Mouse (Mus musculus) limb, embryonic 12.5 days (tissue): ENCODE results near the gene Unc50. TPM values are rescaled to one million over a fixed set of nuclear protein-coding genes. Genes with fewer than 3 reads are reported as not detected.
A peak's percentile ranks its signal among the peaks of the same experiment; 100 is the strongest.

Source experiments
- ATAC-seq: fragments of 200-750 bp; cut with Nextera tagmentation; 2 replicates; pipeline ENCODE4 v1.8.0; 2017; ENCODE audit warnings: low read depth, moderate TSS enrichment; ENCODE audit not compliant: insufficient number of reproducible peaks, insufficient read depth, low FRiP score, low TSS enrichment
- H3K27ac ChIP-seq: fragments of 300-500 bp; sonication (generic); 2 replicates; pipeline ENCODE4 v1.5.1; 2016; ENCODE audit warnings: mild to moderate bottlenecking, moderate library complexity
- H3K27me3 ChIP-seq: fragments of 300-500 bp; sonication (generic); 2 replicates; pipeline ENCODE4 v1.6.1; 2016; ENCODE audit warnings: mild to moderate bottlenecking, moderate library complexity
- H3K36me3 ChIP-seq: fragments of 300-500 bp; sonication (generic); 2 replicates; pipeline ENCODE4 v1.6.1; 2016; ENCODE audit warnings: mild to moderate bottlenecking, moderate library complexity
- H3K4me1 ChIP-seq: fragments of 300-500 bp; sonication (generic); replicated peaks from 2 replicates; pipeline ENCODE4 v1.6.1; 2016
- H3K4me2 ChIP-seq: fragments of 300-500 bp; sonication (generic); 2 replicates; pipeline ENCODE4 v1.6.1; 2016; ENCODE audit warnings: mild to moderate bottlenecking, moderate library complexity
- H3K4me3 ChIP-seq: fragments of 300-500 bp; sonication (generic); replicated peaks from 2 replicates; pipeline ENCODE4 v1.5.1; 2016; ENCODE audit warnings: mild to moderate bottlenecking
- H3K9ac ChIP-seq: fragments of 300-500 bp; sonication (generic); replicated peaks from 2 replicates; pipeline ENCODE4 v1.6.1; 2016; ENCODE audit warnings: mild to moderate bottlenecking, moderate library complexity
- H3K9me3 ChIP-seq: fragments of 300-500 bp; sonication (generic); 2 replicates; pipeline ENCODE4 v1.6.1; 2016; ENCODE audit warnings: mild to moderate bottlenecking, moderate library complexity
- WGBS: fragments of 180-500 bp; shearing (Covaris S2); methylation state at CpG from one replicate; pipeline ENCODE4 v1.1.7; 2016; 5-methylcytosine and 5-hydroxymethylcytosine counted together
- polyA plus RNA-seq: library from polyadenylated mRNA; unstranded; fragments of >200 nt; fragmentation: Nextera tagmentation; extraction: Ambion mirVana; gene quantifications from 2 replicates; pipeline ENCODE4 v1.2.1, GENCODE M21; 2016

The Unc50 gene
- polyA plus RNA-seq = 110 and 123 TPM in 2 replicates

- Histone ChIP-seq H3K4me2 (peak within 1 kb of the TSS; percentile 74), H3K36me3 (peaks cover 54% of the 10 kb centered on the region), H3K27me3 (no peaks in the 10 kb centered on the region), H3K27ac (0 out of 2 replicates have a peak within 1 kb of the TSS, but pooled peaks have one; percentile 46), H3K4me1 (peaks cover 26% of the 10 kb centered on the region), H3K9ac (peak within 1 kb of the TSS; percentile 74), H3K4me3 (peak within 1 kb of the TSS; percentile 83), H3K9me3 (no peaks in the 10 kb centered on the region)
- ATAC-seq = peak; percentile 97
- WGBS = 4% methylated on average over 57 of the region's 57 CpGs
Measured at GRCm38 (mm10) chr1:37429366-37430296, at the start of gene Unc50, which contains the start of gene Coa5. Gene Unc50, plus strand, starts transcription at chr1:37430139. Gene Coa5, minus strand, starts transcription at chr1:37430103.

DNA sequence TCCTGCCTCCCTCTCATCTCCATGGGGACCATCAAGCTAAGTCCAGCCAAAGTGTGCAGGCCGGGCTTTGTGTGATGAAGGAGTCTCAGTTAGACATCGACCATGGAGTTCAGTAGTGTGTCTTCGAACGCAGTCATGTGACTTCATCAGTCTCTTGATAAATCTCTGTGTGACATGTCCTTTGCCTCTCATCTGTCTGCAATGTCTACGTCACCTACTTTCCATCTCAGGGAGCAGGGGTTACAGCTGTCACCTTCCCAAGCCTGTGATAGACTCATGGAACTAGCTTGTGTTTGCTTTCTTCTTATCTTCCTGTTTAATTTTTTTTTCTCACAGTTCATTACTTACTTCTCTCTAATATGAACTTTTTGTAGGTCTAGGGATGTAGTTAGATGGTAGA is 49.0 kb upstream of the Unc50 start:
- H3K4me2 ChIP-seq = no peak overlapping the region
- WGBS = 80% methylated on average over 5 of the region's 5 CpGs
- no peak overlapping the region for H3K9ac ChIP-seq
- no peak for ATAC-seq
- no peak overlapping the region for H3K27ac ChIP-seq
- peaks cover 20% of the 10 kb centered on the region for H3K36me3 ChIP-seq
- no peaks in the 10 kb centered on the region for H3K4me1 ChIP-seq
- no peaks in the 10 kb centered on the region for H3K9me3 ChIP-seq
- H3K27me3 ChIP-seq = no peaks in the 10 kb centered on the region
- H3K4me3 ChIP-seq = no peak overlapping the region

GRCm38 (mm10) chr1:37384304-37384703 is 45.6 kb upstream of the Unc50 start:
- H3K27me3 ChIP-seq = no peaks in the 10 kb centered on the region
- H3K9me3 ChIP-seq = no peaks in the 10 kb centered on the region
- no peaks in the 10 kb centered on the region for H3K4me1 ChIP-seq
- ATAC-seq = no peak
- H3K36me3 ChIP-seq = peaks cover 18% of the 10 kb centered on the region
- no peak overlapping the region for H3K4me3 ChIP-seq
- H3K9ac ChIP-seq = no peak overlapping the region
- 87% methylated on average over 3 of the region's 3 CpGs for WGBS
- H3K4me2 ChIP-seq = no peak overlapping the region
- H3K27ac ChIP-seq = no peak overlapping the region

DNA sequence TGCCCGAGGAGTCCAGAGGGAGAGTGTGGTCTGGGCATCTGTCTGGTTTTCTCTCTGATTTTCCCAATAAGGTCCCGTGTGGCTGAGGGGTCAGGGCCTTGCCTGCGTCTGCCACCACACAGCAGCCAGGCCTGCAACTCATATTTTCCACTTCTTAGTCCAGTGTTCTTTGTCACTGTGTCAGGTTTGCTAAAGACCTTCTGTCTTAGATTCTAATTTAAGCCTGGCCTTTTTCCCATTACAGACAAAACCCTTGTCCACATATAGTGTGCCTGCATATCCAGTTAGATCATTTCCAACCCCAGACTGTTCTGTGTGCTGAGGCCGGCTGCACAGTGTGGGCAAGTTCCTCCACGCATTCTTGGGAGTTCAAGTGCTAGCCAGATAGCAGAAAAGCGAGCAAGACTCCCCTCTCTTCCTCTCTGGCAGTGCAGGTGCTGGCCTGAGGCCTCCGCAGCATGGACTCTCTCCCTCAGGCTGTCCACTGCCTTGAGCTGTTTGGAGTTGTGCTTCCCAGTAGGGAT is 43.4 kb upstream of the Unc50 start:
- Histone ChIP-seq H3K4me2 (no peak overlapping the region), H3K4me3 (no peak overlapping the region), H3K27me3 (no peaks in the 10 kb centered on the region), H3K36me3 (peaks cover 21% of the 10 kb centered on the region), H3K9ac (no peak overlapping the region), H3K9me3 (no peaks in the 10 kb centered on the region), H3K27ac (no peak overlapping the region), H3K4me1 (no peaks in the 10 kb centered on the region)
- WGBS = 77% methylated on average over 7 of the region's 7 CpGs
- no peak for ATAC-seq

DNA sequence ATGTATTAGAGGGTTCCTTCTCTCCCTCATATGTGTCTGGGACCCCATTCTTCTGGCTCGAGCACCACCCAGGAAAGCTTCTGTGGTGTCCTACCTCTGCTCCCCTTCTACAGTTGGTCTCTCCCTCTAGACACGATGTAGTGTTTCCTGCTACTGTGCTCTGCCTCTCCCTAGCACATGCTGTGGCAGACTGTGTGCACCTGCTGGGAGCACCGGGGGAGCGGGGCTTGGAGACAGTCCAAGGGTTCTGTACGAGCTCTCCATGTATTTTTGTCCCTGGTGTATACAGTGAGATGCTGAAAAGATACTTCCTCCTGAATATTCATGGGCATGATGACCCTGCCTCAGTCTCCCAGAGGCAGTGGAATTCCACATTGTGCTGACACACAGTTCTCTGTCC is 36.8 kb upstream of the Unc50 start:
- Histone ChIP-seq H3K4me1 (no peaks in the 10 kb centered on the region), H3K27ac (no peak overlapping the region), H3K27me3 (no peaks in the 10 kb centered on the region), H3K4me3 (no peak overlapping the region), H3K36me3 (peaks cover 48% of the 10 kb centered on the region), H3K9me3 (no peaks in the 10 kb centered on the region), H3K4me2 (no peak overlapping the region), H3K9ac (no peak overlapping the region)
- 90% methylated on average over 5 of the region's 5 CpGs for WGBS
- ATAC-seq = no peak

GRCm38 (mm10) chr1:37396481-37396880 is 33.5 kb upstream of the Unc50 start:
- Histone ChIP-seq H3K36me3 (peaks cover 38% of the 10 kb centered on the region; the same call in 1 of the 2 replicates), H3K27ac (no peak overlapping the region), H3K4me1 (peaks cover 10% of the 10 kb centered on the region), H3K9ac (no peak overlapping the region), H3K4me3 (no peak overlapping the region), H3K9me3 (no peaks in the 10 kb centered on the region), H3K4me2 (no peak overlapping the region), H3K27me3 (no peaks in the 10 kb centered on the region)
- ATAC-seq = no peak
- 71% methylated on average over 1 of the region's 1 CpGs for WGBS

DNA sequence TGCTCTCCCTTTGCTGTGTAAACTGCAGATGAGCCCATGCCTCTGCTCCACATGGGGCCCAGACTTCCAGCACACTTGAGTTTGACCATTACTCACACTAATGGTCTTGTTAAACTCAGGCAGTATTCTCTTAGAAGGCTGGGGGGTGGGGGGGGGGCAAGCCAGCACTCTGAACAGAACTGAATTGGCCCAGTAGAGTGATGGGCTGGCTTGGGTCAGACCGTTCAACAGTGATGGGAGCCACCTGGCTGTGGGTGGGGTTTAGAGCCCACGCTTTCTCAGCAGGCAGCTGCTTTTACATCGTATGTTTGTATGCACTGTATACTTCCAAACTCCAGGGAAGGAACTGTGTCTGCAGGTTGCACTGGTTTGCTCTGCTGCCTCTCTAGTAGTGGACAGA is 31.0 kb upstream of the Unc50 start:
- Histone ChIP-seq H3K4me2 (no peak overlapping the region), H3K4me3 (no peak overlapping the region), H3K9ac (no peak overlapping the region), H3K4me1 (peaks cover 10% of the 10 kb centered on the region), H3K27ac (no peak overlapping the region), H3K9me3 (no peaks in the 10 kb centered on the region), H3K27me3 (no peaks in the 10 kb centered on the region), H3K36me3 (peaks cover 29% of the 10 kb centered on the region; the same call in 1 of the 2 replicates)
- no peak for ATAC-seq
- 24% methylated on average over 3 of the region's 3 CpGs for WGBS

DNA sequence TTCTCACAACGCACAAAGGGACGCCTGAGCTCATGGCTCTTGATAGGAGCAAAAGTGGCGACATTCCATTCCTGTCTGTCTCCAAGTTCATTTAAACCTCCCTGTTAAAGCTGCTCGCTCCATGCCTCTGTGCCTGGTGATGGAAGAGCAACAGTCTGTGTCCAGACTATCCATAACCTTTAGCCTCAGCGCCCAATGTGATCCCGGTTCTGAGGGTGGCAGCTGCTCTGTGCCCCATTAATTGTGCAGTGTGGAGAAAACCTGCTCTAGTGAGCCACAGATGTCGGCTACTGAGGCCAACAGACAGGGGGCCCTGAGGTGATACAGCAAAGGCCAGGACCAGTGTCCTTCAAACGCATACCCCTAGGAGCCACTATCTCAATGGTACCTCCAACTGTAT is 30.2 kb upstream of the Unc50 start:
- ATAC-seq = no peak
- Histone ChIP-seq H3K36me3 (peaks cover 27% of the 10 kb centered on the region; the same call in 1 of the 2 replicates), H3K27me3 (no peaks in the 10 kb centered on the region), H3K4me2 (no peak overlapping the region), H3K4me1 (peaks cover 10% of the 10 kb centered on the region), H3K9ac (no peak overlapping the region), H3K27ac (no peak overlapping the region), H3K4me3 (no peak overlapping the region), H3K9me3 (no peaks in the 10 kb centered on the region)
- 65% methylated on average over 8 of the region's 8 CpGs for WGBS

DNA sequence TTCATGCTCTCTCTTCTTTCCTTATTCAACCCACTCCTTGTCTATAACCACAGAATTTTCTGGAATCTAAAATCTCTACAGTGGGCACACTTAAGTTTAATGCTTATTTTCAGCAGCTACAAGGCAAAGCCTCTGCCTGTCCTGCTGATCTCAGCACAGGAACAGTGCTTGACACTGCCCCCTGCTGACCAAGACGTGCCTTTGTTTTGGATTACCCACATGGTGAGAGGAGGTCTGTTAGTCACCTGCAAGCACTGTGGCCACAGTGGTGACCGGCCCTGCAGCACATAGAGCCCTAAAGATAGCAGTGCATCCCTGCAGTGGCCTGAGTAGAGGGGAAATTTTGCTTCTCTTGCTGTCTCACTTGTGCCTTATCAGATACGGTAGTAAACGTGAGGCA is 28.3 kb upstream of the Unc50 start:
- ATAC-seq = no peak
- H3K27ac ChIP-seq = no peak overlapping the region
- H3K4me3 ChIP-seq = no peak overlapping the region
- peaks cover 10% of the 10 kb centered on the region for H3K4me1 ChIP-seq
- 60% methylated on average over 4 of the region's 4 CpGs for WGBS
- no peak overlapping the region for H3K9ac ChIP-seq
- H3K27me3 ChIP-seq = no peaks in the 10 kb centered on the region
- H3K36me3 ChIP-seq = peaks cover 17% of the 10 kb centered on the region; the same call in 1 of the 2 replicates
- H3K9me3 ChIP-seq = no peaks in the 10 kb centered on the region
- H3K4me2 ChIP-seq = no peak overlapping the region

GRCm38 (mm10) chr1:37405137-37405536 is 24.8 kb upstream of the Unc50 start:
- no peak overlapping the region for H3K27ac ChIP-seq
- no peak overlapping the region for H3K4me3 ChIP-seq
- H3K36me3 ChIP-seq = peaks cover 9% of the 10 kb centered on the region; the same call in 1 of the 2 replicates
- H3K27me3 ChIP-seq = no peaks in the 10 kb centered on the region
- H3K4me1 ChIP-seq = peaks cover 3% of the 10 kb centered on the region; the same call in 1 of the 2 replicates
- no peak for ATAC-seq
- WGBS = 82% methylated on average over 2 of the region's 2 CpGs
- H3K9ac ChIP-seq = no peak overlapping the region
- no peak overlapping the region for H3K4me2 ChIP-seq
- H3K9me3 ChIP-seq = no peaks in the 10 kb centered on the region

DNA sequence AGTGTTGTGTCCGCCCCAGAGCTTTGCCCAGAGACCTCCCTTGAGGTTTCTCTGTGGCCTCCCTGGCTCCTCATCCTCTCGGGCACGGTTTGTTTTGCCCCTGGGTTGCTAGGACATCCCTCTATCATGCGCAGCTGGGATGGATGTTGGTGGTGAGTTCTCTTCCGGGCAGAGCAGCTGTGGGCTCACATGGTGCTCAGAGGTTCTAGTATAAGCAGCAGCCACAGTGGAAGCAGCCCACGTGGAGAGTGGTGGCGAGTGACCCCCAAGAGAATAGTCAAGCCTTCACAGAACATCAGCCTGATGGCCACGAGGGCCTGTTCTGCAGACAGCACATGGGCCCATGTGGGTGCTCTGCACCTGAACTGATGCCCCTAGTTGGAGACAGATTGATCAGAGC is 22.7 kb upstream of the Unc50 start:
- H3K27ac ChIP-seq = no peak overlapping the region
- no peak overlapping the region for H3K9ac ChIP-seq
- H3K9me3 ChIP-seq = no peaks in the 10 kb centered on the region
- no peak overlapping the region for H3K4me2 ChIP-seq
- no peak overlapping the region for H3K4me3 ChIP-seq
- no peaks in the 10 kb centered on the region for H3K27me3 ChIP-seq
- peaks cover 3% of the 10 kb centered on the region; the same call in 1 of the 2 replicates for H3K4me1 ChIP-seq
- WGBS = 79% methylated on average over 8 of the region's 8 CpGs
- no peak for ATAC-seq
- peaks cover 2% of the 10 kb centered on the region; the same call in 1 of the 2 replicates for H3K36me3 ChIP-seq
